Mouse (Mus musculus) lung, postnatal 10 days (tissue): ENCODE data around the gene Morc2a.

Experiments
- DNase-seq: peaks from one replicate; pipeline ENCODE4 v3.0.0; 2021

Morc2a gene

GRCm38 (mm10) chr11:3648964-3649841 lies at the start of gene Morc2a:
Morc2a (plus strand) TSS chr11:3649191.
- peak; percentile 98 for DNase-seq

- DNase-seq: peak; percentile 67
Observed at GRCm38 (mm10) chr11:3601966-3602365, 47.0 kb upstream of the Morc2a start.

DNA sequence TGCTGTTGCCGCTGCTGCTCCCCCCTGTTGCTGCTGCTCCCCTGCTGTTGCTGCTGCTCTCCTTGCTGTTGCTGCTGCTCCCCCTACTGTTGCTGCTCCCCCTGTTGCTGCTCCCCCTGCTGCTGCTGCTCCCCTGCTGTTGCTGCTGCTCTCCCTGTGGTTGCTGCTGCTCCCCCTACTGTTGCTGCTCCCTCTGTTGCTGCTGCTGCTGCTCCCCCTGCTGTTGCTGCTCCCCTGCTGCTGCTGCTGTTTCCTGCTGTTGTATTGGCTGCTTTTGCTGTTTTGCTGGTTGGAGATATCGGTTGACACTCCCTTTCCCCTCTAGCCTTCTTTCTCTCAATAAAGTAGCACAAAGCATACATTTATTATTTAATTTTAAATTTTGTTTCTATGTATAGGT lies 46.3 kb upstream of the Morc2a start:
- peak; percentile 65 for DNase-seq

DNA sequence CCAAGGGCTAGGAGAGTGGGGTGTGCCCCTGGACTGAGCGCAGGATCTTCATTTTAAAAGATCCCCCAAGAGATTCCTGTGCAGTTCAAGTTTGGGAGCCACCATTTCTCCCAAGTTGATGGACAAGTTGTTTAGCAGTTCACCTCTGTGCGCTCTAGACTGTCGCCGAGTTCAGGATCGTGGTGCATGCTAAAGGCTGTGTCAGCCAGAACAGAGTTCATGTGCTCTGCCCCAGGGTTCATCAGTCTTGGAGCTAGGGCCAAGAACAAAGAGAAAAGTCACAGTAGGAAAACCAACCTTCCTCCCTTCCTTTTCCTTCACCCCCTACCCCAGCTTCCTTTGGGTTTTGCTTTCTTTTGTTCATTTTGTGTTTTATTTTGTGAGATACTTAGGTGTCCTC lies 42.5 kb upstream of the Morc2a start:
- no peak for DNase-seq

- no peak for DNase-seq
Observed at GRCm38 (mm10) chr11:3615576-3615975, 33.4 kb upstream of the Morc2a start.

DNA sequence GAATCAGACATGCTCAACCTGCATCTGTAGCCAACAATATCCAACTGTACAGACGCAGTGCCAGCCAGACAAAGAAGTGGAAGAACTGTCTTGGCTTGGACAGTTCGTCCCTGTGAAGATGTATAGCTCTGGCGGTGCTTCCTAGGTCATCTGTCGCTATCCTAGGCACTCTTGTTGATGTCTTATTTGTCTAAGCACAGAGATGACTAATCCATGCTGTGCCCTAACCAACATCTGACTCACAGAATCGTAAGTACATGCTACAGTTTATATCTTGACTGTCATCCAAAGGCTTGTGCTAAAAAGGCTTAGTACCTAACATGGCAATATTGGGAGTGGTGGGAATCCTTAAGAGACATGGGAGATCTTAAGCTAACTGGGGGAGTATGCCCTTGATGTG lies 26.2 kb upstream of the Morc2a start:
- no peak for DNase-seq

GRCm38 (mm10) chr11:3624391-3625027 lies 24.5 kb upstream of the Morc2a start:
- no peak for DNase-seq

DNA sequence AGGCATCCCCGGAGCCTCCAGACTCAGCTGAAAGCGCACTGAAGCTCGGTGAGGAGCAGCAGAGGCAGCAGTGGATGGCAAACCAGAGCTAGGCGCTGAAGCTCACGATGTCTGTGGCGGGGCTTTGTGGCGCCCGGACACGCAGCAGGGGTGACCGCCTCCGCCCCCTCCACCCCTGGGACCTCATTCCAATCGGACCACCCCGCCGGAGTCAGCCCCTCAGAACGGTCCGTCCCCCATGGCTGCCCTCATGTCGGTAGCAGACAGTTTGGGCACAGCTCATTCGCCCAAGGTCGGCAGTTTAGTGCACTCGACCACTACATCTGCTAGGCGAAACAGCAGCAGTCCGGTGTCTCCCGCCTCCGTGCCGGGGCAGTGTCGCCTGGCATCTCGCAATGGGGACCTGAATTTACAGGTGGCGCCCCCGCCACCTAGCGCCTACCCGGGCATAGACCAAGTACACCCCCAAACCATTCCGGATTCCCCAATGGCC lies 19.9 kb upstream of the Morc2a start:
- DNase-seq: peak; percentile 15

DNA sequence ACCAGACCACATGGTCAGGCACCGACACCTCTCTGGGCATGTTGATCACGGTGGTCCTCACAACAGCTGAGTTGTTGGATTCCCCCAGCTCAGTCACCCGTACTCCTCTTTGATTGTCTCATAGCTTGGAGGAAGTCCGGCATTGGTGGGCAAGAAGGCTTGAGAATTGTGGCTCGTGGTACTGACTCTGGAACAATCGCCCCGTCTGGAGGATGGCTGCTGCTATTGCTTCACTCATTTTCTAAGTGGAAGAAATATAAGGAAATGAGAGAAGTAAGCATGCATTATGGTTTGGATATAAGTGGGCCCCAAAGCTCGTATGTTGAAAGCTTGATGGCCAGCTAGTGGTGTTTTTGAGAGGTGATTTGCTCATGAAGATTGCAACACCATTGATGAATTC lies 15.7 kb upstream of the Morc2a start:
- peak; percentile 48 for DNase-seq

GRCm38 (mm10) chr11:3647688-3648087 lies 1.3 kb upstream of the Morc2a start:
- DNase-seq: no peak

DNA sequence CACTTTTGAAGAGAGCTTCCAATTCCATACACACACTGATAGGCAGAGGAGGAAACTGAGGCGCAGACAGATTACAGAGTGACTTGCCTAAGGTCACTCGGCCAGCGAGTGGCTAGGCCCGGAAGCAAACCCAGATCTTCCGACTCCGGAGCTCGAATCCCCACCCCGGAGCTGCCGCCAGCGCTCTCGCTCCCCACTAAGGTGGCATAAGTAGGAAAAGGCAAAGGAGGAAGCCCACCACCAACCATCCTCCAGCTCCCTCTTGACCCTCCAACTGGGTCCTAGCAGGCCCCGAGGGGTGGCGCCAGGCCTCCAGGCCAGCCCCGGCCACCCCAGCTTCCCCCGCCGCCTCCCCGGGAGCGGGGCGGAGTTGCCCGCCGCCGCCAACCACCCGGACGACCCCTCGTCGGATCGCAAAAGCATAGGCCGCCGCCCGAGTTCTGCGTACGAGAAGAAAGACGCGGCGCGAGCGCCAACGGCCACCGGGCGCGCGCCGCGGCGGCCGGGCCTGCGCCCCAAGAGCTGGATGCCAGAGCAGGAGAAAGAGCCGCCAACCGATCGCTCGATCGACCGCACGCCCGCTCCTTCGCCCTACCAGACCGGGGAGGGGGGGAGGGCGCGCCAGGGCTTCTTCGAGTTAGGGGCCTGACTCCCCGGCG lies 557 bp upstream of the Morc2a start:
- no peak for DNase-seq

DNA sequence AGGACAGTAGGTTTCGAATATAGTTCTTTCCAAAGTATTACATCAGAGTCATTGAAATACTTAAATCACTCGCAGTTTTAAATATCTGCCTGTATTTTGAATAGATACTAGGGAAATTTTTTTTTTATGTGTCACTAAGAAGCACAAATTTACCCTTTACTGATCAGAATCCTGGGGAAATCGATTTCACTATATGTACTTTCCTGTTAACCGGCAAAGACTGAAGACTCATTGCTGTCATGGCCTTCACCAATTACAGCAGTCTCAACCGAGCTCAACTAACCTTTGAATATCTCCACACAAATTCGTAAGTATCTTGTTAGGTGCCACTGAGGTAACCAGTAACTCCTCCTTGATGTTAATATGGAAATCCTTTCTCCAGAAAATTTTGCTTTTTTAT lies 1.1 kb downstream of the Morc2a start:
- DNase-seq: no peak

- DNase-seq: no peak
Observed at GRCm38 (mm10) chr11:3661964-3662363, 13.0 kb downstream of the Morc2a start.

DNA sequence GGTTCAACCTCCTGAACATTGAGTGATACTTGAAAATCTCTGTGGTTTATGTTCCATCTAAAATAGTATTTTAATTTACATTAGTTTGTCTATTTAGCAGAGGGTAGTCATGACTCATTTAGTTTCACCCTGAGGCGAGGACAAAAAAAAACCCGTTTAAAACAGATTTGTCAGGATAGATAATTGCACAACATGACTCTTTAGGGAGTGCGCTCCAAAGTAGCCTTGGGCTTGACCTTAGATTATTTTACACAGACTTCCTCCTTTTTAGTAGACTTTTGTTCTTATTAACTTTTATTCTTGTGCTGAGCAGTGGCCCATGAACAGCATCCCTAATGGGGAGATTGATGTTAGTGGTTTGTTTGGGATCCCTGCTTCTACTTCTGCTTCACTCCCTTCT lies 18.5 kb downstream of the Morc2a start:
- no peak for DNase-seq

GRCm38 (mm10) chr11:3668768-3669167 lies 19.8 kb downstream of the Morc2a start:
- no peak for DNase-seq

- DNase-seq: no peak
Observed at GRCm38 (mm10) chr11:3669849-3670248, 20.9 kb downstream of the Morc2a start.

DNA sequence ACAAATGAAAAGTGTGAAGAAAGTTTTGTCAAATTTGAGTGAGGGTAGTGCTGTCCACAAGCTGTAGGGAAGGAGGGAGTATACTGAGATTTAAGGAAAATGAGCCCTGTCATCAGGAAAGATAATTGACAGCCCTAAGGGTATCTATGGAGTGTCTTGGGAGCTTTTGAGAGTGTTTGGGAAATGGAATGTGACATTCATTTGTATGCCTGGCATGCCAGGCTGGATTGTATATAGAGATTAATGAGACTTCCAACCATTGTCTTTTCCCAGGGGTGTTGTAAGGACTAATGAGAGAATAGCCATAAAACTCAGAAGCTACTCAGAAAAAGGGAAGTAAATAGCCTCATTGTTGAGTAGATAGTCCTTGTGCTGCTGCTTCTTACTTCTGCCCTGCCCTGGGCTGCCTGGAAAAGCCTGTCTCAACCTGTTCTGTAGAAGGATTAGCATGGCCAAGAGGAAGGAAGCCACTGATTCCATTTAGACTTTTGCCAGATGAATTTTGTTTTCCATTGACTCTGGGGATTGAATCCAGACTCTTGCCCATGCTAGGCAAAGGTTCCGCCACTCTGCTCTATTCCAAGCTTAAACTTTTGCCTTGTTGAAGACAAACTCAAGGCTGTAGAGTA lies 22.1 kb downstream of the Morc2a start:
- no peak for DNase-seq

GRCm38 (mm10) chr11:3674545-3674944 lies 25.6 kb downstream of the Morc2a start:
- no peak for DNase-seq

GRCm38 (mm10) chr11:3676423-3676822 lies 27.4 kb downstream of the Morc2a start:
- DNase-seq: no peak

DNA sequence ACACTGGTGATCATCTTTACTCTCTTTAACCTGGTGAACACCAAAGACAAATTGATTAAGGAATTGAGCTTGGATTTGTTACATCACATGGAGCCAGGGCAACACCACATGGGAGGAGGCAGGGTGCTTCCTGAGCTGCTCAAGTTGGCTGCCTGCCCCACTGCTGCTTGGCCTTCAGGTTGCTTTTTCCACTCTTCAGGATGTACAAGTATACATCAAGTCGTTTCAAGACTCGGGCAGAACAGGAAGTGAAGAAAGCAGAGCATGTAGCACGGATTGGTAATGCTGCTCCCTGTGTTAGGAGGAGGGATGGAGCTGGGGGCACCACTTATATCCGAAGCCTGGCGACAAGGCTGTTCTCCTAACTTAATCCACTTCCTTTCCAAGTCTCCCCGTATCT lies 28.2 kb downstream of the Morc2a start:
- peak; percentile 38 for DNase-seq

DNA sequence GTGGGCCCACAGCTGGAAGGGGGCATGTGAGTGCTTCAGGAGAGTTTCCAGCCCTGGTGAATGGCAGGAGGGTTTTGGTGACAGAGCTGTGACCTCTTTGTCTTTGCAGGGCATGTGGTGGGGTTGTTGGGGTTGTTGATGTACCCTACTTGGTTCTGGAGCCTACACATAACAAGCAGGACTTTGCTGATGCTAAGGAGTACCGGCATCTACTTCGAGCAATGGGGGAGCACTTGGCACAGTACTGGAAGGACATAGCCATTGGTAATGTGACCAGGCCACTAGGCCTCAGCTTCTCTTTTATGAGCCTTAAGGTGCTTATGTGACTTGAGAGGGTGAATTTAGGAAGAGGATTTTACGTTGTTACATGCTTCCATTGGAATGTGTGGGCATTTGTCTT lies 30.8 kb downstream of the Morc2a start:
- no peak for DNase-seq

- no peak for DNase-seq
Observed at GRCm38 (mm10) chr11:3683696-3684095, 34.7 kb downstream of the Morc2a start.

DNA sequence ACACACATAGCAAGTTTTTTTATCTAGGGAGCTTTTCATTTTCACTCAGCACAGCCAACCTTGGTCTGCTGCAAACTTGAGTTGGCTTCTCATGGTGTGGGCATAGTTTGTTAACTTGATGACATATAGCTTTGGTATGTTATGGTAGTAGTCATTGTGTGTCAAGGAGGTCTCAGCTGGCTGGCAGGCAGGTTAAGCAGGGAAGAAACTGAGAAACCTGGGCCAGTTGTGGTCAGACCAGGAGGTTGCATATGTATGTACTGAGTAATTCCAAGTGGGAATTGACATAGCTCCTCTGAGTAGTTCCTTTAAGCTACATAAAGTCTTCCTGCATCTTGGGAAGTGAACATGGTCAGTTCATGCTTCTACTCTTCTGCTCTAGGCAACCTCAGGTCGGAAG lies 35.2 kb downstream of the Morc2a start:
- no peak for DNase-seq
